ENCODE assay signal across 11 mouse cellular contexts in the genomic region with DNA sequence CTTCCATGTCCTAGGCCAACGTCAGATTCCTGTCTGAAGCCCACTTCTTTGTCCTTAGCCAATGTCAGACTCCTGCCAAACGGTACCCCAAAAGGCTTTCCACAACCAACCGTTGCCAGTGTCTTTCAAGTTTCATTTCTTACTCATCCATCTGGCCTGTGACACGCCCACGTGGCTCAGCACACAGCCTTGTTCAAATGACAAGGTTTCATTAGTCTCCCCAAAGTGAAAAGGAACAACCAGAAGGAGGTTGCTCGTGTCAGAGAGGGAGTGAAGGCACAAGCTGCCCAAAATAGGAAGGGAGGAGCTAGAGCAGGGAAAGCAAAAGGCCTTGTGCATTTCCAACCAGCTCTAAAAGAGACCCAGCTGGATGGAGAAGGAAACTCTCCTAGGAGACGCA.
DNase-seq lines count a peak whose midpoint lies in the region; ATAC-seq and TF ChIP-seq lines count a peak whose summit lies in the region.
"Had no signal": no experiment of that assay in that cellular context is flagged by ENCODE, and none has a peak within 500 bp of the region (broad histone marks: within the 10 kb centered on the region; RNA-seq: fewer than 3 reads in every experiment).

No protein-coding gene starts in this region.

- H3K9me3 ChIP-seq in liver, postnatal 0 days (ENCODE audit: low read length): no peaks in the 10 kb centered on the region
- no peaks in the 10 kb centered on the region for H3K9me3 ChIP-seq in liver, embryonic 11.5 days (ENCODE audit: control insufficient read depth, low read length)
- no peaks in the 10 kb centered on the region for H3K9me3 ChIP-seq in kidney, embryonic 15.5 days (replicated peaks)
- H3K9me3 ChIP-seq: G1E had no signal

- WGBS in liver, postnatal 0 days (ENCODE audit: insufficient replicate concordance): 39% methylated on average over 7 of the region's 7 CpGs
- 57% methylated on average over 7 of the region's 7 CpGs for WGBS in liver, embryonic 11.5 days
- WGBS in kidney, embryonic 15.5 days: 60% methylated on average over 7 of the region's 7 CpGs

- peak; percentile 93 for DNase-seq in heart, adult 11 months
- DNase-seq in heart, adult 9 months (ENCODE audit: low spot score in 2 of 2): no peak
- no peak for DNase-seq in liver, postnatal 0 days
- no peak for DNase-seq in liver, embryonic 11.5 days (ENCODE audit: low spot score)
- DNase-seq in Muller cell, postnatal 12 days (ENCODE audit: inconsistent ontology term): peak; percentile 54
- DNase-seq in urinary bladder, postnatal 4 days (ENCODE audit: low spot score in 2 of 2): no peak
- DNase-seq: lung, postnatal 14 days had no signal

- peaks cover 29% of the 10 kb centered on the region for H3K4me1 ChIP-seq in liver, postnatal 0 days (ENCODE audit: insufficient read depth)
- peaks cover 5% of the 10 kb centered on the region; the same call in 1 of the 2 replicates for H3K4me1 ChIP-seq in liver, embryonic 11.5 days (replicated peaks; ENCODE audit: control insufficient read depth, insufficient read depth, low read length)
- H3K4me1 ChIP-seq in kidney, embryonic 15.5 days: peaks cover 18% of the 10 kb centered on the region

- no peak for ATAC-seq in liver, postnatal 0 days
- ATAC-seq in liver, embryonic 11.5 days (replicated peaks; ENCODE audit: low FRiP score): no peak
- peak; percentile 51 for ATAC-seq in megakaryocyte progenitor cell, adult 5-6 weeks (replicated peaks; ENCODE audit: poor library complexity)
- ATAC-seq in kidney, embryonic 15.5 days (replicated peaks; ENCODE audit: low FRiP score): no peak
- ATAC-seq: hindbrain, embryonic 16.5 days had no signal

- no peaks in the 10 kb centered on the region for H3K36me3 ChIP-seq in liver, postnatal 0 days (replicated peaks; ENCODE audit: insufficient read depth, low read length)
- H3K36me3 ChIP-seq in liver, embryonic 11.5 days (ENCODE audit: control insufficient read depth, insufficient read depth, low read length): no peaks in the 10 kb centered on the region
- no peaks in the 10 kb centered on the region for H3K36me3 ChIP-seq in kidney, embryonic 15.5 days
- H3K36me3 ChIP-seq: G1E had no signal

- no peak overlapping the region for H3K9ac ChIP-seq in liver, postnatal 0 days (replicated peaks)
- H3K9ac ChIP-seq in liver, embryonic 11.5 days (ENCODE audit: low read depth, low read length): no peak overlapping the region
- H3K9ac ChIP-seq in kidney, embryonic 15.5 days: no peak overlapping the region

- H3K4me2 ChIP-seq in liver, postnatal 0 days (ENCODE audit: low read depth, low read length): 0 out of 2 replicates have a peak overlapping the region, but pooled peaks have one; percentile 20
- H3K4me2 ChIP-seq in liver, embryonic 11.5 days: no peak overlapping the region
- H3K4me2 ChIP-seq in kidney, embryonic 15.5 days: no peak overlapping the region

- no peak for TF ChIP-seq CTCF in liver, postnatal 0 days (IDR thresholded peaks at IDR 0.05; ENCODE audit: low read depth)

- H3K27ac ChIP-seq in liver, postnatal 0 days (ENCODE audit: low read depth): peak overlapping the region; percentile 66
- no peak overlapping the region for H3K27ac ChIP-seq in liver, embryonic 11.5 days (ENCODE audit: low read depth, low read length)
- H3K27ac ChIP-seq in kidney, embryonic 15.5 days: no peak overlapping the region

- no peak overlapping the region for H3K4me3 ChIP-seq in liver, postnatal 0 days (ENCODE audit: low read depth, low read length)
- H3K4me3 ChIP-seq in liver, embryonic 11.5 days (ENCODE audit: low read depth, low read length): no peak overlapping the region
- no peak overlapping the region for H3K4me3 ChIP-seq in kidney, embryonic 15.5 days (replicated peaks)

- H3K27me3 ChIP-seq in liver, postnatal 0 days (ENCODE audit: insufficient read depth, low read length): no peaks in the 10 kb centered on the region
- H3K27me3 ChIP-seq in liver, embryonic 11.5 days (replicated peaks; ENCODE audit: control insufficient read depth, insufficient read depth, low read length): no peaks in the 10 kb centered on the region
- no peaks in the 10 kb centered on the region for H3K27me3 ChIP-seq in kidney, embryonic 15.5 days

- no peak for TF ChIP-seq EP300 in liver, postnatal 0 days (IDR thresholded peaks at IDR 0.05; ENCODE audit: low read depth)

Comparison
In these comparisons a context has a peak if more than half of its experiments do, and no peak if none do; other contexts are left out.
1. DNase-seq: peak in heart, adult 11 months (single experiment) and Muller cell, postnatal 12 days (single experiment); none in heart, adult 9 months (0 of 2), liver, postnatal 0 days (single experiment), liver, embryonic 11.5 days (single experiment) and urinary bladder, postnatal 4 days (0 of 2).